Mouse (Mus musculus) spleen, postnatal 4 days (tissue): ENCODE data around the gene Ifnab.

Experiments used
- DNase-seq, 2 experiments: peaks; one replicate each; pipeline ENCODE4 v3.0.0; 2022; ENCODE audit warnings: low spot score in 2 of 2

The Ifnab gene

DNA sequence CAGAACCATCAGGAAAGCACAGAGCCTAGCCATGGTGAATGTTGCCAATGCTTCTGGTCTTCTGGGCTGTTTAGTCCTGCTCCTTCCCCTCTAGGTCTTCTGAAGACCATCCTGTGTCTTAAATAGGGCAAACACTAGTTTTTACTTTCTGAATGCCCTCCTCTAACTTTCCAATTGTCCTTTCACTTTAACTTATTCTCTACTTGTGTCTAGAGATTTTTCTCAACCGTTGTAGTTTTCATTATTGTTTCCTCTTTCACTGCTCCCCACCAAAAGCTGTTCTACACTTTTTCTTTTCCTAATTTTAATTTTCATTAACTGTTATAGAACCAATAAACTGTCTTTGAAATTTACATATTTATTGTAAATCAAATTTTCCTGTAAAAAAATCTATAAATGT, 14.3 kb downstream of the Ifnab start, which contains the start of gene Ifna16:
Ifna16 (minus strand) TSS at position 101 of the 400 bp plus-strand sequence.
- DNase-seq, result no peak

GRCm38 (mm10) chr4:88655461-88655860, 35.7 kb downstream of the Ifnab start:
- DNase-seq, result no peak

DNA sequence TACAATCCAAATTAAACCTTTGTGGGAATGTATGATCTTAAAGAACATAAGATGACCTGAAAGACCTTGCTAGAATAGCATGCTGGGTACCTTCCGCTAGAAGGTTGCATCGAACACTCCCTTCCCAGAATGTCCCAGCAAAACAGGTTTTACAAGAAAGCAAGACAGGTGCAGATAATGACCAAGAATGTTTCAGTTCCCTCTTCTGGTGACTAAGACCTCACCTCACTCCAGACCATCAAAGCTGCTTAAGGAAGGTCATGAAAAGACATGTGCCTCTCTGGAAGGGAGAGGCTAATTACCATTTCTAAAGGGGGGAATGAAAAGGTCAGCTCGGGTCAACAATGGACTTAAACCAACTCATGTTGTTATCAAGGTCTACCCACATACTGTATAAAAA, 37.5 kb downstream of the Ifnab start:
- no peak for DNase-seq

DNA sequence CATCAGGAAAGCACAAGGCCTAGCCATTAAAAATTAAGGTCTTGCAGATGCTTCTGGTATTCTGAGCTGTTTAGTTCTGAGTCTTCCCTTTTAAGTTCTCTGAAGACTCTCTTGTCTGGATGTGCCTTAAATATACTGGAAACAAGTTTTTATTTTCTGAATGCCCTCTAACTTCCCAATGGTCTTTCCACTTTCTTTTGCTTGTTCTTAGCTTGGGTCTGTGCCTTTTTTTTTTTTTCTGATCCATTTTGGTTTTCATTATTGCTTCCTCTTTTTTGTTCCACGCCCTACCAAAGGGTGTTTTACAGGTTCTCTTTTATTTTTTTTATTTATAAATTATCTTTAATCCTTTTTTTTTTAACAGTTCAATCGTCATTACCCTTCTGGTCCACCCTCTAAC, 46.8 kb downstream of the Ifnab start, which contains the start of gene Ifna13:
Ifna13 (minus strand) TSS at position 101 of the 400 bp plus-strand sequence.
- no peak for DNase-seq

DNA sequence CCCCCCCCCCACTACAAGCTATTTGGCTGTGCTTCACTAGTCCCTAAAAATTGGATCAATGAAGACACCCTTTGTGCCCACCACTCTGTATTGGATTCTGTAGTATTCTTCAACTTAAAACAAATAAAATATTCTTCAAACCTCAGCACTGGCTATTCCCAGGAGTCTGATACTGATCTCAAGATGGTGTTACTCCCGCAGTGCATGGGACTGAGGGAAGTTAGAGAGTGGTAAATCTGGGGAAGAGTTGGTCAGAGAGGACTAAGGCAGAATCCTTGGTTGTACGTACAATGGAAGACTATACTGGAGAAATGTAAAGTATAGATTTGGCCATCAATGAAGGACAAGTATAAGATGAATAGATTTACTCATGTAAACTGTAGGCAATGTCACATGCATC, 48.6 kb downstream of the Ifnab start:
- DNase-seq, result no peak

- DNase-seq, result peak; percentile 89 to 100
Measured at GRCm38 (mm10) chr4:88641077-88641831, 49.9 kb downstream of the Ifnab start.

- DNase-seq, result no peak
Measured at GRCm38 (mm10) chr4:88640704-88641076, 50.5 kb downstream of the Ifnab start.
